Mouse (Mus musculus): ENCODE measurements around the gene Pigg. TPM values are rescaled to one million over a fixed set of nuclear protein-coding genes. Genes with fewer than 3 reads are reported as not detected.

Gene Pigg
- 1 to 10 TPM; 2.4 to 2.8 TPM for total RNA-seq (2023)

GRCm38 (mm10) chr5:108312224-108313064, at the start of gene Pigg:
Gene Pigg (plus strand): TSS chr5:108312609.

GRCm38 (mm10) chr5:108268127-108269062, 44.0 kb upstream of the Pigg start, which contains the start of gene Dr1:
Gene Dr1 (plus strand): TSS chr5:108268897.

GRCm38 (mm10) chr5:108367871-108368332, 55.5 kb downstream of the Pigg start, which contains the start of gene Gm42517:
Gene Gm42517 (minus strand): TSS chr5:108367922.

GRCm38 (mm10) chr5:108388201-108388600, 75.8 kb downstream of the Pigg start, which contains the start of gene Pde6b:
Gene Pde6b (plus strand): TSS chr5:108388391.

Other genes with a start within 250 kb of the Pigg start
- 10 to 100 TPM; 31.6 to 32.5 TPM for gene Mtf2, start 246.9 kb upstream of the Pigg start, total RNA-seq (2023)
- 10 to 100 TPM; 47.5 to 47.8 TPM for gene Tmed5, start 180.0 kb upstream of the Pigg start, total RNA-seq (2023)
- 1 to 10 TPM; 4.7 to 5.4 TPM for gene Ccdc18, start 179.7 kb upstream of the Pigg start, total RNA-seq (2023)
- 10 to 100 TPM; 45.0 to 47.3 TPM for gene Dr1, start 43.7 kb upstream of the Pigg start, total RNA-seq (2023)
- gene Gm42517, start 55.3 kb downstream of the Pigg start, total RNA-seq (2023) = not detected
- gene Pde6b, start 75.8 kb downstream of the Pigg start, total RNA-seq (2023) = not detected
- gene Atp5k, start 121.8 kb downstream of the Pigg start, total RNA-seq (2023) = 100 to 1,000 TPM in 1 of 2 experiments, 10 to 100 TPM in 1; 83.7 to 101 TPM
- gene Mfsd7a, start 136.3 kb downstream of the Pigg start, total RNA-seq (2023) = 10 to 100 TPM; 18.4 to 20.4 TPM
- gene Pcgf3, start 148.6 kb downstream of the Pigg start, total RNA-seq (2023) = 10 to 100 TPM; 17.4 to 21.5 TPM
- not detected for gene Cplx1, start 237.4 kb downstream of the Pigg start, total RNA-seq (2023)

Data from neutrophil, adult 83 days (primary cell).